Mouse (Mus musculus): Measurements from ENCODE around the gene Supt6.

The Supt6 gene

DNA sequence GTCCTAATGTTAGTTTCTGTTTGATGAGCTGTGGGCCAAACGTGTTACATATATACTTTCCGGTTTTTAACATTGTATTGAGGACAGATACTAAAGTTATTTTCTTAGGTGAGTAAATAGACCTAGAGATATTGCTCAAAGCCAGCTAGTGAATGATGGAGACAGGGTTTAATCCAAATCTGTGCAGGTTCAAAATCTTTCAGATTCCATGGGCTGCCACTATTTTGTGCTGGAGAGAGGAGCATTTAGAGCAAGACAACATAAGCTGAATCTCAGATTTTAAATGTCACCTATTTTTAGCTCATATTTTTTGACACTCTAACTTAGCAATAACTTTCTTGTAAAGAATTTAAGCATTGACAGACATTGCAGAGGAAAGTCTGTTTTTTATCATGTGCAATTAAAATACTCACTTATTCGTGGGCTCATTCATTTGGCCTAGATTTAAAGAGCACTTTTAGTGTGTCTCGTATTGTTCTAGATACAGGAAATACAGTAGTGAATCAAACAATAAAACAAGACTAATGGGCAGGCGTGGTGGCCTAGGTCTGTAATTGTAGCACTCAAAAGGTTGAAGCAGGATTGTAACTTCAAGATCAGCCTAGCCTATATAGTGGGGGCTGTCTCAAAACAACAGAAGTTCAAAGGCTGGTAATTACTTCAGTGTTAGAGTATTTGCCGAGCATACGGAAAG, 678 bp upstream of the Supt6 start:
- no peak for TF ChIP-seq GATA4 (IDR thresholded peaks at IDR 0.05; ENCODE audit: insufficient replicate concordance, low read length)

DNA sequence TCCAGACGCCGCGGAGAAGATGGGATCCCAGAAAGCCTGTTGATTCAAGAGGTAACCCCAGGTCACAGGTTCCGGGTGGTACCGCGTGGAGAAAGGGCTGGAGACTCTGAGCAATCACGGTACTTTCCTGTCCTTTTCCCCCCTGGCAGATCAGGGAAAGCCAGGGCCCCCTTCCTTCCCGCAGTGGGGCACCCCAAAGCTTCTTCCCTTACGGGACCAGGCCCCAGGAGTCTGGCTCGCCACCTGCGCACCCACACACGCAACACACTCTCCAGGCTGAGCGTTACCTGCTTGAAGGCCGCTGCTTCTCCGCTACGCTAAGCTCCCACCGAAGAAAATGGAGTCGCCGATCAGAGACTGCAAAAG, 543 bp downstream of the Supt6 start:
- TF ChIP-seq GATA4 (IDR thresholded peaks at IDR 0.05; ENCODE audit: insufficient replicate concordance, low read length), result no peak

DNA sequence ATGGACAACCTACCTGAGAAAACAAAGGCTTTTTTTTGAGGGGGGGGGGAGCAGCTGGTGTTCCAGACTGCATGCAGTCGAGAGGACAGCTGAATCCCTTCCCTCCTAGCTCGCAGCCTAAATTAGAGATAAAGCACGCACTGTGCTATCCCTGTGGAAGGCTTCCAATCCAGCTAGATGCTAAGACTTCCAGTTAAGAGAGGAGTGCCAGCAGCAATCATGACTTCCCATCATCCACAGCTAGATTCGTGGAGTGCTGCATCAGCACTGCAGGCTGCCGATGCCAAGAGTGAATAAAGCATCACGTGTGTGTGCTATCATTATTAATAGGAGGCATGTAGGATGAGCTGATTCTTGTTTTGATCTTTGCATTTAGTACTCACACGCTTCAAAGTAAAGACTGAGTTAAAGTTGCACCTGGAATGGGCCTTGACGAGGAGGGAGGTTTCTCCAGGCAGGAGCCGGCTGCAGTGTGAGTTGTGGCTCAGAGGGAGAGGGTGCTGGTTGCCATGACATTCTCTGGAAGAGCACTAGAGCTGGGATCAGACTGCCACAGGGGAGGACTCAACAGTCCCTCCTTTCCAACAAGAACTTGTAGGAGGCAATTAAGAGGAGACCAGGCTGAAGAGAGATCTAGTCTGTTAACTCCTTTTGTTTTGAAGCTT, 5.5 kb downstream of the Supt6 start:
- TF ChIP-seq GATA4 (IDR thresholded peaks at IDR 0.05; ENCODE audit: insufficient replicate concordance, low read length), result no peak

DNA sequence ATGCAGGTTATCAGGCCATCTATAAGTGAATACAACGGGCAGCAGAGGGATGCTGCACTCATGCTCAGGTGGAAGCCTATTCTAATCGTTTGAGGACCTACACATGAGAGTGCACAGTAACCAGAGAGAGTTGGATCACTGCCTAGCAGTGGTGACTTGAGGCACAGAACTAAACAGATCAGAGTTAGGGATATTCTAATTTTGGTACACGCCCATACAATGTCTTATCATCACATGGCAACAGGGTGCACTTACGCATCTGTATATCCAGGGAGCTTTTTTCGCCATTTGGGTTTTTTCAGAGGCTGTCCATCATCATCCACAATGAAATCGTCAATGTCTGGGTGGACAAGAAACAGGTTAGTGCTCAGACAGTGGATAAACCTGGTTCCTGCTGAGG, 14.3 kb downstream of the Supt6 start:
- TF ChIP-seq GATA4 (IDR thresholded peaks at IDR 0.05; ENCODE audit: insufficient replicate concordance, low read length), result no peak

DNA sequence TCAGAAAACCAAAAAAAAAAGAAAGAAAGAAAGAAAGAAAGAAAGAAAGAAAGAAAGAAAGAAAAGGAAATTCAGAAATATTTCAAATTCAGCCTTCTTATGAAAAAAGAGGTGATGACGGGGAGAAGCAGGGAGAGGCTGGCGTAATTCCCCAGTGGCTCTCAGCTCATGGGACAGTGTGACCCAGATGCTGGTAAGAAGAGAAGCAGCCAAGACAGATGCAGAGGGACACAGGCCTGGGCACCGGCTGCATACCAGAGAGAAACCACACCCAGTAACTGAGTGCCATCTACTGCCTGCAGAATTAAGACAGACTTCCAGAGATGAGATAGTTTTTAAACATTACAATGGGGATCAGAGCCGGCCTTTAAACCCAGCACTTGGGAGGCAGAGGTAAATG, 22.2 kb downstream of the Supt6 start:
- TF ChIP-seq GATA4 (IDR thresholded peaks at IDR 0.05; ENCODE audit: insufficient replicate concordance, low read length), result no peak

DNA sequence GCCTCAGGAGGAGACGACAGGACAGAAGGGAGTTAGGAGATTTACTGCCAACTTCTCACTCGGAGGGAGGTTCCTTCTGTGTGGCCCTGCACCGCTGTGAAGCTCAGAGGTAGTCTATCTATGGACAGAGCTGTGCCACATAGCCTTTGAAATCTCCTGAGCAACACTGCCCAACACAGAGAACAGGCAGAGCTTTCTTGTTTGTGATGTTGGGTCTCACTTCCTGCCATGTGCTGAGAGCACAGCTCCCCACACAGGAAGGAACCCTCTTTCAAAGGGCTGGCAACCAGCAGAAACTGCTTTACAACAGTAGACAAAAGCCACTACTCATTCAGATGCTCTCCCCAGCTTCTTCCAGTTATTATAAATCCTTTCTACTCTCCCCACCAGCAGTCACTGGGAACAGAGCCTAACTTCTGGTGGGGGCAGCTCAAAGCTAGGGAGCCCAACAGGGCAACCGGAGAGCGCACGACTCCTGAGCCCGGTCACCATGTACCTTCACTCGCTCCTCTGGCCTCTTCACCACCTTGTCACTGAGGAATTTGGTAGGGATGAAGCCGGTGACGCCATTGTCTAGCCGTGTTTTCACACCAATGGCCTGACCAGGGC, 30.0 kb downstream of the Supt6 start:
- no peak for TF ChIP-seq GATA4 (IDR thresholded peaks at IDR 0.05; ENCODE audit: insufficient replicate concordance, low read length)

DNA sequence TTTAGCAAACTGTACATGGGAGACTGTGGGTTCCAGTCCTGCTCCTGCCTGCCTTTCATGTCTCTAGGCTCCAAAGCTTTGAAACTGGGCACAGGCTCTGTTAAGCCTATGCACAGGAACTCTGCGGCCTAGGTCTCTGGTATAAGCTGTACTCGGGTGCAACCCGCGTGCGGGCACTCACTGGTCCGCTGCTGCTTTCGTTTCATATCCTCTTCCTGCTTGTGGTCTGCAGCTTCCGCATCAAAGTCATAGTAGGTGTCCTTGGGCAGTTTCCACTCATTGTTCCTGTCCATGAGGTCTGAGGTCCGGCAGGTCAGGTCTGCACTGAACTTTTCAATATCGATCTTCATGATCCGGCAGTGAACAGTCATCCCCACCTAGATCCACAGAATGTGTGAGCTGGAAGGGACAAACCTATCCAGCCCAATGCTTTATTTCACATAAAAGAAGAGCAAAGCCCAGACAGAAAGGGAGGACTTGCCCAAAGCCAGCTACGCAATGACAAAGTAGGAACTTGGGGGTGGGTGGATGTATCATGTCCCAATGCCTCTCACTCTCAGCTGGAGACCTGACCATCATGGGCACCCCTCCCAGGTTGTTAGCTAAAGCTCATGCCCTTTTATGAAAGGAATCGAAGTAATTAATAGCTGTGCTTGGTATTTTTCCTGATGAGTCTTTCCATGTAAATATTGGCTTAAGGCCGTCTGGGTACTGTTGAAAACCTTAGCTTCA, 32.5 kb downstream of the Supt6 start:
- TF ChIP-seq GATA4 (IDR thresholded peaks at IDR 0.05; ENCODE audit: insufficient replicate concordance, low read length), result no peak

DNA sequence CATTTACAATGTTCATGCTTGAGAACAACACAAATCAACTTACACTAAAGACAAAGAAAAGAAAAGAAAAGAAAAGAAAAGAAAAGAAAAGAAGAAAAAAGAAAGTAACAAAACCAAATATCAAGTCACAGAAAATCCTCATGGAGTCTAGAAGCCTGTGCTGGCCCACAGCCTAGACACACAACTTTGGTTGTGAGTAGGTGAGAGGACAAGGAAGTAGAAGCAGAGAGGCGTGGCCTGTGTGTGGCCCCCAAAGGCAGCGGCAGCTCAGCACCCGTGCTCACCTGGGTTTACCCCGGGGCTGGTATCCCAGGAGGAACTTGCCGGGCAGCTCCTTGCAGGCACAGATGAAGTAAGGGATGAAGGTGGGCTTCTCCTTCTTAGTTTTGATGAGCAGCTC, 34.3 kb downstream of the Supt6 start:
- TF ChIP-seq GATA4 (IDR thresholded peaks at IDR 0.05; ENCODE audit: insufficient replicate concordance, low read length), result no peak

DNA sequence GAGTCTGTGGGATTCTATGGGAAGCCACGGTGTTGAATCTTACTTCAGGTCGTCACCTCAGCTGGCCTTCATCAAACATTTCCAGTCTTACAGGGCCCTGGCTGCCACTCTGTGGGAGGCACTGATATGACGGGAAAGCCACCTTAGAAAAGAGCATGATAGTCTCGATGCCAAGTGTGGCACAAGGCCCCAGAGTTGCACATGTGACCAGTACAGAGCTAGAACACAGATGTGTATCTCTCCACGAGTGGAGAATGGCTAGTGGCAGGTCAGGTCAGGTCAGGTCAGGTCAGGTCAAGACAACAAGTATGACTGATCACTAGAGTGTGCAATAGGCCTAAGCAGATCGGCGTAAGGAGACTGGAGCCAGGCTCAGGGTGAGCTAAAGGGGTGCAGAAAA, 35.2 kb downstream of the Supt6 start:
- TF ChIP-seq GATA4 (IDR thresholded peaks at IDR 0.05; ENCODE audit: insufficient replicate concordance, low read length), result no peak

DNA sequence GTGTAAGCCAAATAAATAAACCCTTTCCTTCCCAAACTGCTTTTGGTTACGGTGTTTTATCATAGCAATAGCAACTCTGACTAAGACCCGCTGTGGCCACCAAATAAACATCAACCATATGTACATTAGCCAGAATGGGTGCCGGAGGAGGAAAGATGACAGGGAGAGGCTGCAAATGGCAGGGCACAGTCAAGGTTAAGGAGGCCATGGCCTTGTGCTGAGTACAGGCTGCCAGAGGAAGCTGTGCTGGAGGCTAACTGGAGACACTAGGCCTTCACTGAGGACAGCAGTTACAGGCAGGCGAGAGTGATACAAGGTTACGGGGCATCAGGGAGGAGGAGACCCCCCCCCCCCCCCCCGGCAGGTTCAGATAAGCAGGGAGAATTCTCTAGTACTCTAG, 35.9 kb downstream of the Supt6 start:
- no peak for TF ChIP-seq GATA4 (IDR thresholded peaks at IDR 0.05; ENCODE audit: insufficient replicate concordance, low read length)

DNA sequence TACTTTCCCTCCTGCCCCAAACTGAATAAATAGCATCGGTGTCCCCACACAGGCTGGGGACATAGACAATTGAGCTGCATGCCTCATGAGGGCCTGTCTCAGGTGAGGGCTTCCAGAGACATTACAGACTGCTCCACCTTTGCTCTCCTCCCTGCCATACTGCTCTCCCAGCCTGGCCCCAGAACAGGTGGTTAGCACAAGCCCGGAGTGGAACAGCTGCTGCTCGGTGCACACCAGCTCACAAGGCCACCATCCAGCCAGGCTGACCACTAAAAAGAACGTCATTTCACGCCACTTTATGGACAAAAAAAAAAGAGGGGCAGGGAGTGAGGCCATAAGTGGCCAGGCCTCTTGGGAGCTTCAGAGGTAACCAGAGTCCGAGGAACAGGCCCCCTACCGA, 38.6 kb downstream of the Supt6 start:
- TF ChIP-seq GATA4 (IDR thresholded peaks at IDR 0.05; ENCODE audit: insufficient replicate concordance, low read length), result no peak

DNA sequence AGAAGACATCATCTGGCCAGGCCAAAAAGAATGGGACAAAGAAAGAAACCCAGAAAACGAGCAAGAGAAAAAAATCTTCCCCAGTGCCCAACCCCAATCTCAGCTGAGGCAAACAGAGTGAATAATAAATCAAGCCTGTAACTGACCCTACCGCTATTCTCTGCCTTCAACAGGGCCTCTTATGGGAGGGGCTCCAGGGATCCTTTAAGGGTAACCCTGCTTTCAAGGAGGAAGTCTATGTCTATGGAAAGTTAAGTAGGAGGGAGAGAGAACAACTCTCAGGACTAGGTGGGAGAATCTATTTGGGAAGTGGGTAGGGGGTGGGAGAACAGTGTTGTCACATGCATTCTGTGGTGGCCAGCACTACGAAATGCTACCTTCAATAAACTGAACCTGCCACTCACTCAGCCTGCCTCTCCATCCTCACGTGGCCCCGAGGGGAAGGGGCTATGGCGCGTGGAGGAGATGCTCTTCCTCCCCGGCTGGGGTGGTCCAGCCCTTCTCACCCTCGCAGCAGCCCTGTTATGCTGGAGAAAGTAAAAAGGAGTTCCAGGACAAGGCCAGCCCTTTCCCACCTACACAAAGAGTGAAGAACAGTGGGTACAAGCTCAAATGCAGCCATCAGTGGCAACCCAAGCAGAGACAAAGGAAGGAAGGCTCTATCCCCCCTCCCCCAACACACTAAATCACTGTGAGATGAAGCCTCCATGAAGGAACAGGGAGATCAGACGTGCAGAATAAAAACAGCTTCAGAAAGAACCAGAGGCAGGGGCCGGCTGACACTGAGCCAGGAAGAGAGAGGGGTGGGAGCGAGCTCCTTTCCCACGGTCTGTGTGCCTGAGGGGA, 40.2 kb downstream of the Supt6 start:
- no peak for TF ChIP-seq GATA4 (IDR thresholded peaks at IDR 0.05; ENCODE audit: insufficient replicate concordance, low read length)

DNA sequence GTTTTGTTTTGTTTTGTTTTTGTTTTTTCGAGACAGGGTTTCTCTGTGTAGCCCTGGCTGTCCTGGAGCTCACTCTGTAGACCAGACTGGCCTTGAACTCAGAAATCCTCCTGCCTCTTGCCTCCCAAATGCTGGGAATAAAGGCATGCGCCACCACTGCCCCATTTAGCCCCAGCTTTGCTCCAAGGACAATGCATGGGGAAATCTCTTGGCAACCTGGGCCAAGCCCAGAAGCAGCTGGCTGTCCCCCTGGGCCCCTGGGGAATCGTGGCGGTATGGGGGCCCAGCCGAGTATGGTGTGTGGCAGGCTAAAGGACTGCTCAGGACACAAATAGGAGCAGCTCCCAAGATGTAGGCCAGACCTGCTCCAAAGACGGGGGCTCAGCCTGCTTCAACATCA, 41.5 kb downstream of the Supt6 start:
- no peak for TF ChIP-seq GATA4 (IDR thresholded peaks at IDR 0.05; ENCODE audit: insufficient replicate concordance, low read length)

DNA sequence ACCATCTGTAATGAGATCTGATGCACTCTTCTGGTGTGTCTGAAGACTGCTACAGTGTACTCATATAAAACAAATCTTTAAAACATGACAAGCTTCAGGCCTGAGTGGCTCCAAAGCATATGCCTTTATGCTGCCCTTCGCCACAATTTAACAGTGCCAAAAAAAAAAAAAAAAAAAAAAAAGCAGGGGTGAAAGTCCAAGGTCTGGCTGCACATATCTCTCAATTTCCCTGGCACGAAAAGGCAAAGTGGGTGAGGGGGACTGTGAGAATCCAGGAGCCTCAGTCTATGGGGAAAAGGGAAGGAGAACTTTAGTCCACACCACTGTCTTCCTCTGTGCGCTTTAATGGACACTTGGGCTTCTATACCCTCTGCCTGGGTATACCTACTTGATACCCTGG, 43.4 kb downstream of the Supt6 start:
- TF ChIP-seq GATA4 (IDR thresholded peaks at IDR 0.05; ENCODE audit: insufficient replicate concordance, low read length), result no peak
